Mouse (Mus musculus): ENCODE data around the gene Otub1. TPM values are rescaled to one million over a fixed set of nuclear protein-coding genes. Genes with fewer than 3 reads are reported as not detected.

Otub1 gene
- total RNA-seq, 4 experiments from 2014 or later = 277 to 297 (median 291) TPM

- DNase-seq (ENCODE audit: low spot score in 2 of 2) = no peak
These were observed 28.2 kb downstream of the Otub1 start for GRCm38 (mm10) chr19:7177804-7178511.

- no peak for DNase-seq (ENCODE audit: low spot score in 2 of 2)
These were observed 29.9 kb downstream of the Otub1 start for GRCm38 (mm10) chr19:7176041-7176696.

GRCm38 (mm10) chr19:7172051-7172866, 33.9 kb downstream of the Otub1 start:
- DNase-seq (ENCODE audit: low spot score in 2 of 2) = peak; percentile 59 to 60

- no peak for DNase-seq (ENCODE audit: low spot score in 2 of 2)
These were observed 34.7 kb downstream of the Otub1 start for GRCm38 (mm10) chr19:7171447-7171846.

- DNase-seq (ENCODE audit: low spot score in 2 of 2) = no peak
These were observed 35.2 kb downstream of the Otub1 start for GRCm38 (mm10) chr19:7170916-7171315.

GRCm38 (mm10) chr19:7168423-7168822, 37.7 kb downstream of the Otub1 start:
- DNase-seq (ENCODE audit: low spot score in 2 of 2) = no peak

GRCm38 (mm10) chr19:7166767-7167166, 39.3 kb downstream of the Otub1 start:
- no peak for DNase-seq (ENCODE audit: low spot score in 2 of 2)

- no peak for DNase-seq (ENCODE audit: low spot score in 2 of 2)
These were observed 39.9 kb downstream of the Otub1 start for GRCm38 (mm10) chr19:7166200-7166711.

GRCm38 (mm10) chr19:7165509-7166199, 40.5 kb downstream of the Otub1 start:
- DNase-seq (ENCODE audit: low spot score in 2 of 2) = no peak

- DNase-seq (ENCODE audit: low spot score in 2 of 2) = no peak
These were observed 41.2 kb downstream of the Otub1 start for GRCm38 (mm10) chr19:7164820-7165323.

GRCm38 (mm10) chr19:7164238-7164637, 41.9 kb downstream of the Otub1 start:
- DNase-seq (ENCODE audit: low spot score in 2 of 2) = no peak

GRCm38 (mm10) chr19:7161064-7161463, 45.1 kb downstream of the Otub1 start:
- DNase-seq (ENCODE audit: low spot score in 2 of 2) = no peak

GRCm38 (mm10) chr19:7160151-7160906, 45.8 kb downstream of the Otub1 start:
- DNase-seq (ENCODE audit: low spot score in 2 of 2) = no peak

GRCm38 (mm10) chr19:7157734-7158133, 48.4 kb downstream of the Otub1 start:
- no peak for DNase-seq (ENCODE audit: low spot score in 2 of 2)

- DNase-seq (ENCODE audit: low spot score in 2 of 2) = peak; percentile 55 to 71
These were observed 50.9 kb downstream of the Otub1 start for GRCm38 (mm10) chr19:7155196-7155595.

- DNase-seq (ENCODE audit: low spot score in 2 of 2) = no peak
These were observed 52.9 kb downstream of the Otub1 start for GRCm38 (mm10) chr19:7153232-7153631.

- DNase-seq (ENCODE audit: low spot score in 2 of 2) = no peak
These were observed 54.0 kb downstream of the Otub1 start for GRCm38 (mm10) chr19:7151927-7152653.

GRCm38 (mm10) chr19:7151300-7151926, 54.7 kb downstream of the Otub1 start:
- DNase-seq (ENCODE audit: low spot score in 2 of 2) = no peak

GRCm38 (mm10) chr19:7149158-7149685, 56.9 kb downstream of the Otub1 start:
- no peak for DNase-seq (ENCODE audit: low spot score in 2 of 2)
